Mouse (Mus musculus) 416B (cell line): Measurements from ENCODE around the gene Gatad2b.
"Not testable (repeated sequence)": the region's sequence is repeated elsewhere in the genome, so short reads cannot be mapped to it uniquely, and the experiment has no call there.

Experiments used
- DNase-seq: peaks from one replicate; pipeline ENCODE4 v3.0.0; 2011; ENCODE audit warnings: low read depth

Gatad2b gene

GRCm38 (mm10) chr3:90292345-90293275 lies at the start of gene Gatad2b:
Gene Gatad2b, plus strand, starts transcription at chr3:90293178.
- DNase-seq = peak; percentile 100

GRCm38 (mm10) chr3:90245406-90245805 lies 47.6 kb upstream of the Gatad2b start:
- no peak for DNase-seq

GRCm38 (mm10) chr3:90247630-90247959 lies 45.4 kb upstream of the Gatad2b start:
- no peak for DNase-seq

GRCm38 (mm10) chr3:90247960-90248745 lies 44.8 kb upstream of the Gatad2b start, which contains the start of gene Slc39a1:
Gene Slc39a1, plus strand, starts transcription at chr3:90248172.
- DNase-seq = peak; percentile 93

- peak; percentile 55 for DNase-seq
Measured at GRCm38 (mm10) chr3:90248746-90249100, 44.3 kb upstream of the Gatad2b start.

GRCm38 (mm10) chr3:90250791-90251190 lies 42.2 kb upstream of the Gatad2b start:
- DNase-seq = no peak

- DNase-seq = not testable (repeated sequence)
Measured at GRCm38 (mm10) chr3:90251731-90252226, 41.2 kb upstream of the Gatad2b start.

GRCm38 (mm10) chr3:90252659-90253058 lies 40.3 kb upstream of the Gatad2b start:
- DNase-seq = not testable (repeated sequence)

- DNase-seq = not testable (repeated sequence)
Measured at GRCm38 (mm10) chr3:90253174-90253573, 39.8 kb upstream of the Gatad2b start.

GRCm38 (mm10) chr3:90253653-90254418 lies 39.1 kb upstream of the Gatad2b start, which contains the start of gene Crtc2:
Gene Crtc2, plus strand, starts transcription at chr3:90254163.
- peak; percentile 96 for DNase-seq

- DNase-seq = peak; percentile 56
Measured at GRCm38 (mm10) chr3:90254419-90255193, 38.4 kb upstream of the Gatad2b start.

- no peak for DNase-seq
Measured at GRCm38 (mm10) chr3:90255194-90255565, 37.8 kb upstream of the Gatad2b start.

GRCm38 (mm10) chr3:90255784-90256353 lies 37.1 kb upstream of the Gatad2b start:
- DNase-seq = no peak

- no peak for DNase-seq
Measured at GRCm38 (mm10) chr3:90256731-90257530, 36.0 kb upstream of the Gatad2b start.

- DNase-seq = no peak
Measured at GRCm38 (mm10) chr3:90258521-90258920, 34.5 kb upstream of the Gatad2b start.

GRCm38 (mm10) chr3:90263121-90263771 lies 29.7 kb upstream of the Gatad2b start:
- no peak for DNase-seq

- DNase-seq = no peak
Measured at GRCm38 (mm10) chr3:90264687-90265033, 28.3 kb upstream of the Gatad2b start.

GRCm38 (mm10) chr3:90265034-90265931 lies 27.7 kb upstream of the Gatad2b start, which contains the start of gene Dennd4b:
Gene Dennd4b, plus strand, starts transcription at chr3:90265185.
- peak; percentile 93 for DNase-seq
